Mouse (Mus musculus): ENCODE measurements around the gene Myod1. TPM values are rescaled to one million over a fixed set of nuclear protein-coding genes. Genes with fewer than 3 reads are reported as not detected.

Gene Myod1
- polyA plus RNA-seq, 1 experiment from 2014 or later, result 0.17 TPM

DNA sequence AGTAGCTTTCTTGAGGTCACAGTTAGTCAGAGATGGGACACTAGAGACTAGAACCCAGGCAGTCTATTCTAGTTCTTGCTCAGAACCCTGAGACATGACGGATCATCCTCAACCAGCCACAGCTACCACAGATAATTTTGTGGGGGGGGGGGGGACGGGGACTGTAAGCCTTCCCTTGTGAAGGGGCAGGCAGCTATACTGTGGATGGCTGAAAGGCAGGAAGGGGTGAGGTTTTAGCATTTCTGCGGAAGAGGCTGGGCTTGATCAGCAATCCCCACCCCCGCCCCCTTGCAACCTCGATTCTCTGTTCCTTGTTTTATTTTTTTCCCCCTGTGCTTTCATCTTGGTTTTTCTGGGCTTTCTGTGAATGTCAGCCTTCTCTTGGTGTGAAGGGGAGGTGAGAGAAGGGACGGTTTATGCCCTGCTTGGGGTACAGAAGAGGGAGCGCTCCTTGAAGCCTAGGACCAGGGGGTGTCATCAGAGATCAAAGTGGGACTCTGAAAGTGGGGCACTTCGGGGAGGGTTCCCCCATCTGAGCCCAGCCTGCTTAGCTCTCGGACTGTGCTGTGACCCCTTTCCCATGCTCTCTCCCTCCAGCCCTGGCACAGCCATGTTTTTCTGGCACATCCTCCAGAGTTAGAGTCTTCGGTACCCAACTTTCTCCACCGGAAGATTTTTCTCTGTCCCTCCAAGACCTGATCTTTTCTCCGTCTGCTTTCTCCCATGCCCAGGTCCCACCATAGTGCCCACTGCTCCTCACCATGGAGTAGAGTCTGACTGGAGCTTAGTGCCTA is 17.6 kb downstream of the Myod1 start:
- whole genome bisulfite sequencing, result 34% methylated on average over 12 of the region's 12 CpGs
- peaks cover 8% of the 10 kb centered on the region; the same call in 1 of the 2 replicates for H3K4me1 ChIP-seq (ENCODE audit: control insufficient read depth, insufficient read depth, low read length)
- H3K9me3 ChIP-seq (ENCODE audit: control insufficient read depth, low read depth, low read length), result no peaks in the 10 kb centered on the region
- H3K4me2 ChIP-seq (replicated peaks; ENCODE audit: low read depth, low read length), result no peak overlapping the region
- H3K9ac ChIP-seq (replicated peaks; ENCODE audit: low read depth, low read length), result no peak overlapping the region
- H3K27ac ChIP-seq (ENCODE audit: low read length), result no peak overlapping the region
- no peaks in the 10 kb centered on the region for H3K36me3 ChIP-seq (ENCODE audit: control insufficient read depth, insufficient read depth, low read length)
- H3K27me3 ChIP-seq (ENCODE audit: control insufficient read depth, insufficient read depth, low read length), result peaks cover 43% of the 10 kb centered on the region
- no peak overlapping the region for H3K4me3 ChIP-seq (ENCODE audit: low read depth, low read length)
- ATAC-seq (ENCODE audit: insufficient number of reproducible peaks, insufficient read depth, low FRiP score, low read depth), result no peak

DNA sequence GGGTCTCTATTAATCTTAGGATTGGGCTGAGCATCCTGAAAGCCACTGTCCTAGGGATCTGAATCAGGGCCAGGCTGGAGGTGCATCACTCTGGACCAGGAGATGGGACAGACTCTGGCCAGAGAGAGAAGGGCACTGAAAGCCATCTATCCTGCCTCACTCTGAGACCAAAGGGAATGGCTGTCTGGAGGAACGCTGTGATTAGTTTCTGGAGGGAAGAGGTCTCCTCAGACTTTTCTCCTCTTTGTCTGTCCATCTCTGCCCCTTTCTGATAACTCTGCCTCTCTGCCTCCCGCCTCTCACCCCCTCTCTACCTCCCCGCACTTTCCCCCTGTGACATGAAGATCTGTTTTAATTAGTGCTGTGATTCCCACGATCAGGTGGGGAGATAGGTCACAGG is 18.7 kb downstream of the Myod1 start:
- no peaks in the 10 kb centered on the region for H3K36me3 ChIP-seq (ENCODE audit: control insufficient read depth, insufficient read depth, low read length)
- WGBS, result 49% methylated on average over 4 of the region's 4 CpGs
- H3K9ac ChIP-seq (replicated peaks; ENCODE audit: low read depth, low read length), result no peak overlapping the region
- H3K27ac ChIP-seq (ENCODE audit: low read length), result no peak overlapping the region
- no peak for ATAC-seq (ENCODE audit: insufficient number of reproducible peaks, insufficient read depth, low FRiP score, low read depth)
- no peaks in the 10 kb centered on the region for H3K9me3 ChIP-seq (ENCODE audit: control insufficient read depth, low read depth, low read length)
- no peak overlapping the region for H3K4me3 ChIP-seq (ENCODE audit: low read depth, low read length)
- H3K4me2 ChIP-seq (replicated peaks; ENCODE audit: low read depth, low read length), result no peak overlapping the region
- peaks cover 8% of the 10 kb centered on the region; the same call in 1 of the 2 replicates for H3K4me1 ChIP-seq (ENCODE audit: control insufficient read depth, insufficient read depth, low read length)
- peaks cover 47% of the 10 kb centered on the region for H3K27me3 ChIP-seq (ENCODE audit: control insufficient read depth, insufficient read depth, low read length)

DNA sequence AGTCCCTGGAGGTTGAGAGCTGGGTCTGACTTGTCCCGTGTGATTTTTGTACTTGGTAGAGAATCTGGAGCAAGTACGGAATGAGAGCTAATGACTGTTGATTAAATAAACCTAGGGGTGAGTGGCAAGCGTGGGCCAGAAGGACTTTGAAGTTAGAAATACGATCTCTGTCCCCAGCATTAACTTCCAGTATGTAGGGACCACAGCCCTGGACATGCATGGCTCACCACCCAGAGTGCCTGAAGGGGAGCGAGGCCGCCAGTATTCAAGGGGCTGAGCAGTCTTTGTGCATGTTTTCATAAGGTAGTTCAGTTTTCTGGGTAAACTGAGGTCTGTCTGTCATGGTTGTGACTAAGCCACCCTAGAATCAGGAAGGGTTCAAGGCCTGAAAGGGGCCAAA is 19.3 kb downstream of the Myod1 start:
- no peak for ATAC-seq (ENCODE audit: insufficient number of reproducible peaks, insufficient read depth, low FRiP score, low read depth)
- Histone ChIP-seq H3K9ac (replicated peaks; ENCODE audit: low read depth, low read length) (no peak overlapping the region), H3K9me3 (ENCODE audit: control insufficient read depth, low read depth, low read length) (no peaks in the 10 kb centered on the region), H3K4me2 (replicated peaks; ENCODE audit: low read depth, low read length) (peak overlapping the region; percentile 75), H3K27ac (ENCODE audit: low read length) (no peak overlapping the region), H3K4me1 (ENCODE audit: control insufficient read depth, insufficient read depth, low read length) (peaks cover 8% of the 10 kb centered on the region; the same call in 1 of the 2 replicates), H3K4me3 (ENCODE audit: low read depth, low read length) (peak overlapping the region; percentile 31; the same call in 1 of the 2 replicates), H3K36me3 (ENCODE audit: control insufficient read depth, insufficient read depth, low read length) (no peaks in the 10 kb centered on the region), H3K27me3 (ENCODE audit: control insufficient read depth, insufficient read depth, low read length) (peaks cover 47% of the 10 kb centered on the region)
- WGBS, result 30% methylated on average over 6 of the region's 6 CpGs

DNA sequence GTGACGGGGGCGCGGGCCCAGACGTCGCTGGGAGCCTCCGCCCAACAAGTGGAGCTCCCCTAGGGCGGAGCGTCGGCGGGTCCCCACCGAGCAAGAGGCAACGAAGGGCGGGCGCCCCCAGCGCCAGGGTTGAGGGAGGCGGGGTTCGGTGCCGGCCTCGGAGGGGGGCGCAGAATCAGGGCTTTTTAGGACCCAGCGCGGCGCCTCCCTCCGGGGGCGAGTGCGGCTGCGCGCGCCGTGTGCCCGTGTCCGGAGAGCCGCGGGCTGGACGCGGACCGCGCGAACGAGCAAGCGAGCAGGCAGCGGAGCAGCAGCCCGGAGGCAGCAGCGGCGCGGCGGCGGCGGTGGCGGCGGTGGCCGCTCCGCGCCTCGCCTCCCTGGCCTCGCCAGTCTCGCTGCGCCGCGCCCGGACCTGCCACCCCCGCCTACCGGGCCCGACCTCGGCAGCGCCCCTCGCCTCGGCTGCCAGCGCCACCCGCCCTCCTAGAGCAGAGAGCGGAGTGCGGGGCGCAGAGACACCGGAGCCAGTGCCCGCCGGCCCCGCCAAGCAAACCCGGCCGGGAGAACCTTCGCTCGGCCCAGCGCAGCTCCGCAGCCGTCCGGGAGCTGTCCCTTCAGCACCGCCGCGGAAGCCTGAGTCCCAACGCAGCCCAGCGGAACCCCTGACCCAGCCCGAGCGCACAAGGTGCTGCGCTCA is 20.1 kb downstream of the Myod1 start, which contains the start of gene Kcnc1:
TSS of gene Kcnc1 (plus strand) at position 267 of the 697 bp plus-strand sequence.
- peak within 1 kb of the TSS; percentile 75 for H3K4me2 ChIP-seq (replicated peaks; ENCODE audit: low read depth, low read length)
- H3K27ac ChIP-seq (ENCODE audit: low read length), result no peak within 1 kb of the TSS
- no peaks in the 10 kb centered on the region for H3K9me3 ChIP-seq (ENCODE audit: control insufficient read depth, low read depth, low read length)
- H3K27me3 ChIP-seq (ENCODE audit: control insufficient read depth, insufficient read depth, low read length), result peaks cover 47% of the 10 kb centered on the region
- peak within 1 kb of the TSS; percentile 31 for H3K4me3 ChIP-seq (ENCODE audit: low read depth, low read length)
- WGBS, result under 1% methylated on average over 77 of the region's 93 CpGs
- peaks cover 8% of the 10 kb centered on the region; the same call in 1 of the 2 replicates for H3K4me1 ChIP-seq (ENCODE audit: control insufficient read depth, insufficient read depth, low read length)
- no peaks in the 10 kb centered on the region for H3K36me3 ChIP-seq (ENCODE audit: control insufficient read depth, insufficient read depth, low read length)
- peak; percentile 80 for ATAC-seq (ENCODE audit: insufficient number of reproducible peaks, insufficient read depth, low FRiP score, low read depth)
- H3K9ac ChIP-seq (replicated peaks; ENCODE audit: low read depth, low read length), result no peak within 1 kb of the TSS

DNA sequence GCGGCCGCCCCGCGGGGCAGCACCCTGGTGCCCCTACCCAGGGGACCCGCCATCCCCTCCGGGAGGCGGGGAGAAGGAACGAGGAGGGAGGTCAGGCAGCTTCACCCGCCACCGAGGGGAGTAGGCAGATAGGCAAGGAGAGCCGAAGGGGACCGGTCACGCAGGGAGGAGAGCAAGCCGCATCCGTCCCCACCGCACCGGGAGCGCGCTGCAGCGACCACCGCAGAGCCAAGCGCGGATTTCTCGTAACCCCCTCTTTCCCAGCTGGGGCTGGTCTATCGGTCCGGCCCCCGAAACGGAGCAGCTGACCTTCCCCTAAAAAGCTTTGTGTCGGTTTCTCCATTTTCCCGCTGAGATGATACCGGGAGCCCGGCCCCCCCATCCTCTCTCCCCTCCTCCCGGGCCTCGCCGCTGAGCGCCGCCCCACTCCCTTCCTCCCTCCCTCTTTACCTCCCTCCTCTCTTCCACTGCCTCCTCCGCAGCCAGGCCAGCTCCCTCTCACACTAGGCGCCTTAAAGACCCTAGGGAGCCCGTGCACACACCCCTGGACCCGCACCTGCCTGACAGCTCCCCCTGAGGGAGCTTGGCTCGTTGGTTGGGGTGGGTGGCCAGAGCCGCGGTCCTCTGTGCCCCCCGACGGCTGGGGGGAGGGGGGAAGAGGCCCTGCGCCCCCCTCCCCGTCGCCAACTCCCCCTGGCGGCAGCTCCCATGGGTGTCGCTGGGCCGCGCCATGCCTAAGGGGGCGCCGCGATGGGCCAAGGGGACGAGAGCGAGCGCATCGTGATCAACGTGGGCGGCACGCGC is 20.9 kb downstream of the Myod1 start:
- no peaks in the 10 kb centered on the region for H3K36me3 ChIP-seq (ENCODE audit: control insufficient read depth, insufficient read depth, low read length)
- H3K4me1 ChIP-seq (ENCODE audit: control insufficient read depth, insufficient read depth, low read length), result peaks cover 8% of the 10 kb centered on the region; the same call in 1 of the 2 replicates
- H3K4me3 ChIP-seq (ENCODE audit: low read depth, low read length), result peak overlapping the region; percentile 31
- no peaks in the 10 kb centered on the region for H3K9me3 ChIP-seq (ENCODE audit: control insufficient read depth, low read depth, low read length)
- 0 out of 2 replicates have a peak, but pooled peaks have one; percentile 10 for ATAC-seq (ENCODE audit: insufficient number of reproducible peaks, insufficient read depth, low FRiP score, low read depth)
- peak overlapping the region; percentile 75 for H3K4me2 ChIP-seq (replicated peaks; ENCODE audit: low read depth, low read length)
- H3K27ac ChIP-seq (ENCODE audit: low read length), result no peak overlapping the region
- H3K9ac ChIP-seq (replicated peaks; ENCODE audit: low read depth, low read length), result no peak overlapping the region
- WGBS, result 1% methylated on average over 57 of the region's 64 CpGs
- peaks cover 47% of the 10 kb centered on the region for H3K27me3 ChIP-seq (ENCODE audit: control insufficient read depth, insufficient read depth, low read length)

DNA sequence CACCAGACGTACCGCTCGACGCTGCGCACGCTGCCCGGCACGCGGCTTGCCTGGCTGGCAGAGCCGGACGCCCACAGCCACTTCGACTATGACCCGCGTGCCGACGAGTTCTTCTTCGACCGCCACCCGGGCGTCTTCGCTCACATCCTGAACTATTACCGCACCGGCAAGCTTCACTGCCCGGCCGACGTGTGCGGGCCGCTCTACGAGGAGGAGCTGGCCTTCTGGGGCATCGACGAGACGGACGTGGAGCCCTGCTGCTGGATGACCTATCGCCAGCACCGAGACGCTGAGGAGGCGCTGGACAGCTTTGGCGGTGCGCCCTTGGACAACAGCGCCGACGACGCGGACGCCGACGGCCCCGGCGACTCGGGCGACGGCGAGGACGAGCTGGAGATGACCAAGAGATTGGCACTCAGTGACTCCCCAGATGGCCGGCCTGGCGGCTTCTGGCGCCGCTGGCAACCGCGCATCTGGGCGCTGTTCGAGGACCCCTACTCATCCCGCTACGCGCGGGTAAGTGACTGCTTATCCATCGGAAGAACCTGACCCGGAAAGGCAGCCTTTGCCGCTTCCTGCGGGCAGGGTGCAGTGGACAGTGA is 21.6 kb downstream of the Myod1 start:
- peak overlapping the region; percentile 75; the same call in 1 of the 2 replicates for H3K4me2 ChIP-seq (replicated peaks; ENCODE audit: low read depth, low read length)
- H3K4me1 ChIP-seq (ENCODE audit: control insufficient read depth, insufficient read depth, low read length), result peaks cover 8% of the 10 kb centered on the region; the same call in 1 of the 2 replicates
- no peaks in the 10 kb centered on the region for H3K9me3 ChIP-seq (ENCODE audit: control insufficient read depth, low read depth, low read length)
- H3K27me3 ChIP-seq (ENCODE audit: control insufficient read depth, insufficient read depth, low read length), result peaks cover 47% of the 10 kb centered on the region
- ATAC-seq (ENCODE audit: insufficient number of reproducible peaks, insufficient read depth, low FRiP score, low read depth), result no peak
- peak overlapping the region; percentile 31; the same call in 1 of the 2 replicates for H3K4me3 ChIP-seq (ENCODE audit: low read depth, low read length)
- no peaks in the 10 kb centered on the region for H3K36me3 ChIP-seq (ENCODE audit: control insufficient read depth, insufficient read depth, low read length)
- 11% methylated on average over 69 of the region's 70 CpGs for WGBS
- no peak overlapping the region for H3K9ac ChIP-seq (replicated peaks; ENCODE audit: low read depth, low read length)
- H3K27ac ChIP-seq (ENCODE audit: low read length), result no peak overlapping the region

DNA sequence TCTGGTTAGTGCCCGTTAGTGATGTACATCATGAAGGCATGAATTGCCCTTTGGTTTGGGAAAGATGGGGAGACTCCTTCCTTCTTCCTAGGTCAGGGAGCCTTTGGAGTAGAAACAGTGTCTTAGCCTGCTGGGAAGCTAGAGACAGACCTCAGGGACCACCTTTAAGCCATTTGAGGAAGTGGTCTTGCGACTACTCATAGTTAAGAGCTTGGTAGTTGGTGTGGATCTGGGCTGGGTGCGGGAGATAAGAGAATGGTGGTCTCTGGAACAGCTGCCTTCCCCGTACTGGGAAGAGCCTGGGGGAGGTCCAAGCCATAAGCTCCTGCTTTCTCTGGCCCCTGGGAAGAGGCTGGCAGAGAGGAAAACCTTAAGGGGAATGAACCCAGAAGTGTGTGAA is 22.3 kb downstream of the Myod1 start:
- Histone ChIP-seq H3K36me3 (ENCODE audit: control insufficient read depth, insufficient read depth, low read length) (no peaks in the 10 kb centered on the region), H3K9me3 (ENCODE audit: control insufficient read depth, low read depth, low read length) (no peaks in the 10 kb centered on the region), H3K27ac (ENCODE audit: low read length) (no peak overlapping the region), H3K4me2 (replicated peaks; ENCODE audit: low read depth, low read length) (no peak overlapping the region), H3K4me3 (ENCODE audit: low read depth, low read length) (no peak overlapping the region), H3K9ac (replicated peaks; ENCODE audit: low read depth, low read length) (no peak overlapping the region), H3K4me1 (ENCODE audit: control insufficient read depth, insufficient read depth, low read length) (peaks cover 8% of the 10 kb centered on the region; the same call in 1 of the 2 replicates), H3K27me3 (ENCODE audit: control insufficient read depth, insufficient read depth, low read length) (peaks cover 43% of the 10 kb centered on the region)
- no peak for ATAC-seq (ENCODE audit: insufficient number of reproducible peaks, insufficient read depth, low FRiP score, low read depth)
- WGBS, result 50% methylated on average over 4 of the region's 4 CpGs
